Mouse (Mus musculus): ENCODE measurements around the gene Dnajc1. TPM values are rescaled to one million over a fixed set of nuclear protein-coding genes. Genes with fewer than 3 reads are reported as not detected.
A peak's percentile ranks its signal among the peaks of the same experiment; 100 is the strongest.

The Dnajc1 gene
- polyA plus RNA-seq, 1 experiment from 2014 or later = 36.0 TPM

DNA sequence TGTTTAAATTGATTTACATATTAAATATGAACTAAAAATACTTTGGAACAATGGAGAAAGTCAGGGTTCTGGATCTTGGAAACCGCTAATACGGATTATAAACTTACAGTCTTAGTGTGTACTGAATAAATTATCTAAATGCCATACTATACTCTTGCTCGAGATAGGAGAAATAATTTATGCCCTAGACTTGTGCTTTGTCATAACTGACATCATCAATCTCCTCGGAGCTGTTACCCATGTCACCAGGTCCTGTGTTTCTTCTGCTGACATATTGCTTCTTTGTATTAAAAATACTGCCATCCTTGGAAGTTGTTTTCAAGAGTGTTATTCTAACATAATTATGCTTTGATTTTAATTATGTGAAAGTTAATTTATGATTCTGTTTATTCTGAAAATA, 197.3 kb downstream of the Dnajc1 start:
- Histone ChIP-seq H3K36me3 (ENCODE audit: control insufficient read depth, insufficient read depth, low read length) (peaks cover 25% of the 10 kb centered on the region; the same call in 1 of the 2 replicates), H3K4me1 (ENCODE audit: control insufficient read depth, insufficient read depth, low read length) (no peaks in the 10 kb centered on the region), H3K27ac (ENCODE audit: low read depth, low read length) (no peak overlapping the region), H3K27me3 (ENCODE audit: control insufficient read depth, insufficient read depth, low read length) (no peaks in the 10 kb centered on the region), H3K4me2 (replicated peaks; ENCODE audit: low read depth, low read length) (no peak overlapping the region), H3K4me3 (ENCODE audit: low read length) (no peak overlapping the region), H3K9me3 (ENCODE audit: control insufficient read depth, low read length) (no peaks in the 10 kb centered on the region), H3K9ac (ENCODE audit: low read depth, low read length) (no peak overlapping the region)
- ATAC-seq (ENCODE audit: low FRiP score, low TSS enrichment) = peak; percentile 69; the same call in 1 of the 2 replicates
- 60% methylated on average over 4 of the region's 4 CpGs for WGBS

GRCm38 (mm10) chr2:18188367-18188766, 204.3 kb downstream of the Dnajc1 start:
- ATAC-seq (ENCODE audit: low FRiP score, low TSS enrichment) = no peak
- Histone ChIP-seq H3K4me1 (ENCODE audit: control insufficient read depth, insufficient read depth, low read length) (no peaks in the 10 kb centered on the region), H3K4me3 (ENCODE audit: low read length) (no peak overlapping the region), H3K9ac (ENCODE audit: low read depth, low read length) (no peak overlapping the region), H3K9me3 (ENCODE audit: control insufficient read depth, low read length) (no peaks in the 10 kb centered on the region), H3K27me3 (ENCODE audit: control insufficient read depth, insufficient read depth, low read length) (no peaks in the 10 kb centered on the region), H3K27ac (ENCODE audit: low read depth, low read length) (no peak overlapping the region), H3K36me3 (ENCODE audit: control insufficient read depth, insufficient read depth, low read length) (peaks cover 50% of the 10 kb centered on the region), H3K4me2 (replicated peaks; ENCODE audit: low read depth, low read length) (no peak overlapping the region)
- 94% methylated on average over 2 of the region's 2 CpGs for WGBS

- H3K4me3 ChIP-seq (ENCODE audit: low read length) = no peak overlapping the region
- H3K9ac ChIP-seq (ENCODE audit: low read depth, low read length) = no peak overlapping the region
- H3K36me3 ChIP-seq (ENCODE audit: control insufficient read depth, insufficient read depth, low read length) = peaks cover 49% of the 10 kb centered on the region
- H3K27ac ChIP-seq (ENCODE audit: low read depth, low read length) = no peak overlapping the region
- H3K4me2 ChIP-seq (replicated peaks; ENCODE audit: low read depth, low read length) = no peak overlapping the region
- no peaks in the 10 kb centered on the region for H3K4me1 ChIP-seq (ENCODE audit: control insufficient read depth, insufficient read depth, low read length)
- H3K27me3 ChIP-seq (ENCODE audit: control insufficient read depth, insufficient read depth, low read length) = no peaks in the 10 kb centered on the region
- ATAC-seq (ENCODE audit: low FRiP score, low TSS enrichment) = no peak
- H3K9me3 ChIP-seq (ENCODE audit: control insufficient read depth, low read length) = no peaks in the 10 kb centered on the region
These were observed 209.6 kb downstream of the Dnajc1 start for GRCm38 (mm10) chr2:18183079-18183478.

DNA sequence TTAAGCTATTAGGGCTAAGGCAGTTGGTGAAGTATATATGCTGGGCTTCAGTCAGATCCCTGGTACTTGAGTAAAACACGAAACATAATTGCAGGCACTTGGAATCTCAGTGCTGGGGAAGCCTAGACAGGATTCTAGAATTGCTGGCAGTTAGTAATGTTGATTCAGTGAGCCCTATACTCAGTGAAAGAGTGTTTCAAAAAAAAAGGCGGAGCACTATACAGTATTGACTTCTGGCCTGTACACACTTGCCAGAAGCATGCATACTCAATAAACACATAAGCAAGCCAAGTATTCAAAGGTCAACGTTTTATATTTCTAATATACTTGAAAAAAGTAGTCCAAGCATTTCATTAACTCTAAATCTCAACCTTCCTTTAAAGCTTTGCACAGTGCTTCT, 211.0 kb downstream of the Dnajc1 start:
- Histone ChIP-seq H3K4me2 (replicated peaks; ENCODE audit: low read depth, low read length) (no peak overlapping the region), H3K27ac (ENCODE audit: low read depth, low read length) (no peak overlapping the region), H3K4me3 (ENCODE audit: low read length) (no peak overlapping the region), H3K27me3 (ENCODE audit: control insufficient read depth, insufficient read depth, low read length) (no peaks in the 10 kb centered on the region), H3K9me3 (ENCODE audit: control insufficient read depth, low read length) (no peaks in the 10 kb centered on the region), H3K9ac (ENCODE audit: low read depth, low read length) (no peak overlapping the region), H3K36me3 (ENCODE audit: control insufficient read depth, insufficient read depth, low read length) (peaks cover 47% of the 10 kb centered on the region), H3K4me1 (ENCODE audit: control insufficient read depth, insufficient read depth, low read length) (no peaks in the 10 kb centered on the region)
- 93% methylated on average over 3 of the region's 3 CpGs for WGBS
- no peak for ATAC-seq (ENCODE audit: low FRiP score, low TSS enrichment)

- Histone ChIP-seq H3K27ac (ENCODE audit: low read depth, low read length) (no peak overlapping the region), H3K4me1 (ENCODE audit: control insufficient read depth, insufficient read depth, low read length) (no peaks in the 10 kb centered on the region), H3K4me3 (ENCODE audit: low read length) (no peak overlapping the region), H3K36me3 (ENCODE audit: control insufficient read depth, insufficient read depth, low read length) (peaks cover 42% of the 10 kb centered on the region), H3K9ac (ENCODE audit: low read depth, low read length) (no peak overlapping the region), H3K4me2 (replicated peaks; ENCODE audit: low read depth, low read length) (no peak overlapping the region), H3K9me3 (ENCODE audit: control insufficient read depth, low read length) (no peaks in the 10 kb centered on the region), H3K27me3 (ENCODE audit: control insufficient read depth, insufficient read depth, low read length) (no peaks in the 10 kb centered on the region)
- ATAC-seq (ENCODE audit: low FRiP score, low TSS enrichment) = no peak
- 97% methylated on average over 5 of the region's 5 CpGs for WGBS
These were observed 212.3 kb downstream of the Dnajc1 start for GRCm38 (mm10) chr2:18180323-18180722.

DNA sequence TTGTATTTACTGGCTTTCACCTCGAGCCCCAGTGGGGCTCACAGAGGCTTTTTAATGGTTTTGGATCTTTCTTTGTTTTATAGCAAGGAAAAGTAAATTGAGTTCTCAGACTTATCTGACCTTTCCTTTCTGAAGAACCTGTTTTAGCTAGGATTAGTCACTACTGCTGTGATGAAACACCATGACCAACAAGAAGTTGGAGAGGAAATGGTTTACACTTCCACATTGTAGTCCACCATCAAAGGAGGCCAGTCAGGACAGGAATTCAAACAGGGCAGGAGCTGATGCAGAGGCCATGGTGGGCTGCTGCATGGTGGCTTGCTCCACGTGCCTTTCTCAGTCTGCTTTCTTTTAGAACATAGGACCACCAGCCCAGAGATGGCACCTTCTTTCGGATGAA, 216.4 kb downstream of the Dnajc1 start:
- Histone ChIP-seq H3K27ac (ENCODE audit: low read depth, low read length) (no peak overlapping the region), H3K27me3 (ENCODE audit: control insufficient read depth, insufficient read depth, low read length) (no peaks in the 10 kb centered on the region), H3K36me3 (ENCODE audit: control insufficient read depth, insufficient read depth, low read length) (peaks cover 20% of the 10 kb centered on the region), H3K9me3 (ENCODE audit: control insufficient read depth, low read length) (no peaks in the 10 kb centered on the region), H3K4me1 (ENCODE audit: control insufficient read depth, insufficient read depth, low read length) (no peaks in the 10 kb centered on the region), H3K4me3 (ENCODE audit: low read length) (no peak overlapping the region), H3K4me2 (replicated peaks; ENCODE audit: low read depth, low read length) (no peak overlapping the region), H3K9ac (ENCODE audit: low read depth, low read length) (no peak overlapping the region)
- WGBS = 92% methylated on average over 3 of the region's 3 CpGs
- no peak for ATAC-seq (ENCODE audit: low FRiP score, low TSS enrichment)

GRCm38 (mm10) chr2:18175234-18175633, 217.4 kb downstream of the Dnajc1 start:
- H3K27ac ChIP-seq (ENCODE audit: low read depth, low read length) = no peak overlapping the region
- H3K9ac ChIP-seq (ENCODE audit: low read depth, low read length) = no peak overlapping the region
- no peak overlapping the region for H3K4me3 ChIP-seq (ENCODE audit: low read length)
- H3K27me3 ChIP-seq (ENCODE audit: control insufficient read depth, insufficient read depth, low read length) = no peaks in the 10 kb centered on the region
- no peak overlapping the region for H3K4me2 ChIP-seq (replicated peaks; ENCODE audit: low read depth, low read length)
- peaks cover 23% of the 10 kb centered on the region for H3K36me3 ChIP-seq (ENCODE audit: control insufficient read depth, insufficient read depth, low read length)
- no peaks in the 10 kb centered on the region for H3K9me3 ChIP-seq (ENCODE audit: control insufficient read depth, low read length)
- WGBS = 44% methylated on average over 1 of the region's 1 CpGs
- no peak for ATAC-seq (ENCODE audit: low FRiP score, low TSS enrichment)
- H3K4me1 ChIP-seq (ENCODE audit: control insufficient read depth, insufficient read depth, low read length) = no peaks in the 10 kb centered on the region

DNA sequence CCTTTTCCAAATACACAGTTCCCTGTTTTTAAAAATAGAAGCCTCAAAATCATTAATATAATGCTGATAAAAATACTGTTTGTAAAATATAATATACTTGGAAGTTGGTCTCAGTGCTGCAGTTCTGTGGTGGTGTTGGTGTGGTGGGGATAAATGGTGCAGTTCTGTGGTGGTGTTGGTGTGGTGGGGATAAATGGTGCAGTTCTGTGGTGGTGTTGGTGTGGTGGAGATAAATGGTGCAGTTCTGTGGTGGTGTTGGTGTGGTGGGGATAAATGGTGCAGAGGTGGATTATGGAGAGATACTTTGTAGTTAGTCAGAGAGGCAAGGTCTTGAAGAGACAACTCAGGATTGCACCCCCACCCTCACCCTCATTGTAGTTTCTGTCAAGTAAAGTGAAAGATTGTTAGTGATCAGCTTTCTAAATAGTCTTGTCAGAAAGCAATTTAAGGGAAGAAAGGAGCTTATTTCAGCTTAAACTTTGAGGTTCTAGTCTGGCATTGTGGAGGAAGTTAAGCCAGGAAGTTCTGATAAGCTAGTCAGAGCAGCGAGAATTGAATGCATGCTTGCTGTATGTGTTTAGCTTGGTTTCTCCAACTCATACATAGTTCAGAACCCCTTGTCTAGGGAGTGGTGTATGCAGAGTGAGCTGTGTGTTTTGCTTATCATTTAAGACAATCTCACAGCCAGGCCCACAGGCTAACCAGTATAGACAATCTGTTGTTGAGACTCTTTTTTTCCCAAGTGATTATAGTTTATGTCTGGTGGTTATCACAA, 223.3 kb downstream of the Dnajc1 start:
- Histone ChIP-seq H3K4me1 (ENCODE audit: control insufficient read depth, insufficient read depth, low read length) (no peaks in the 10 kb centered on the region), H3K4me2 (replicated peaks; ENCODE audit: low read depth, low read length) (no peak overlapping the region), H3K27me3 (ENCODE audit: control insufficient read depth, insufficient read depth, low read length) (no peaks in the 10 kb centered on the region), H3K4me3 (ENCODE audit: low read length) (no peak overlapping the region), H3K9me3 (ENCODE audit: control insufficient read depth, low read length) (no peaks in the 10 kb centered on the region), H3K27ac (ENCODE audit: low read depth, low read length) (no peak overlapping the region), H3K36me3 (ENCODE audit: control insufficient read depth, insufficient read depth, low read length) (peaks cover 12% of the 10 kb centered on the region; the same call in 1 of the 2 replicates), H3K9ac (ENCODE audit: low read depth, low read length) (no peak overlapping the region)
- ATAC-seq (ENCODE audit: low FRiP score, low TSS enrichment) = no peak
- WGBS = 82% methylated on average over 1 of the region's 1 CpGs

GRCm38 (mm10) chr2:18165511-18165910, 227.1 kb downstream of the Dnajc1 start:
- Histone ChIP-seq H3K36me3 (ENCODE audit: control insufficient read depth, insufficient read depth, low read length) (peaks cover 21% of the 10 kb centered on the region), H3K27ac (ENCODE audit: low read depth, low read length) (no peak overlapping the region), H3K4me2 (replicated peaks; ENCODE audit: low read depth, low read length) (no peak overlapping the region), H3K9me3 (ENCODE audit: control insufficient read depth, low read length) (no peaks in the 10 kb centered on the region), H3K4me3 (ENCODE audit: low read length) (no peak overlapping the region), H3K9ac (ENCODE audit: low read depth, low read length) (no peak overlapping the region), H3K27me3 (ENCODE audit: control insufficient read depth, insufficient read depth, low read length) (no peaks in the 10 kb centered on the region), H3K4me1 (ENCODE audit: control insufficient read depth, insufficient read depth, low read length) (no peaks in the 10 kb centered on the region)
- no peak for ATAC-seq (ENCODE audit: low FRiP score, low TSS enrichment)
- WGBS = 82% methylated on average over 2 of the region's 2 CpGs

All from kidney, embryonic 14.5 days (tissue).